Mouse (Mus musculus): ENCODE results near the gene Nub1. TPM values are rescaled to one million over a fixed set of nuclear protein-coding genes. Genes with fewer than 3 reads are reported as not detected.

Gene Nub1
- polyA plus RNA-seq (2017; shearing (Covaris generic)), result 97.1 TPM

DNA sequence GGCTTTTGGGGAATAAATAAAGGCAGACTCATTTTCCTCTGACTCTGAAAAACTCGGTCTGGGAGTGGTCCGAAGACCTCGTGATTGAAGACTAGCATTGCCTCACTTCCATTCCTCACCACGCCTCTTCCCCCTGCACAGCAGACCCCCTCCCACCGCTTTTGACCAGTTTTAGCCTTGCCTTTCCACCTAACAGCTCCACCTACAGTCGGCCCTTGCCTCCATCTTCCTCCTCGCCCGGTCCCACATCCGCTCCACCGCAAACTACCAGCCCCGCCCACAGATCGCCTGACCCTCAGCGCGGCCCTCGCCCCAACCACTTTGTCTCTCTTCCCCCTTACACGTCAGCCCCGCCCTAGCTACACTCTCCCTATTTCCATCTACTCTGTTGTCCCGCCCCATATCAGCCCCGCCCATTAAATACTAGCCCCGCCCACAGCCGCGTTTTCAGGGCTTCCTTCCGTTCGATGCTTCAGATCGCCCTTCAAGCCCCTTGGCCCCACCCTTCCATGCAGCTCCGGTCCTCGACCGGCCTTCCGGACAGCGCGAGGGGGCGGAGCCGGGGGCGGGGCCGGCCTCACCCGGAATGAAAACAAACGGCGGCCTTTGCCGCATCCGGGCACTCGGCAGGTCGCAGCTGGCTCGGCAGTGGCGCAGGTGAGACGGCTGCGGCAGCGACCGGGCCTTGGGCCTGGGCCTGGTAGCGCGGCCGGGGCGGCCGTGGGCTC is at the start of gene Nub1:
TSS of gene Nub1 (plus strand) at position 167 of the 728 bp plus-strand sequence.

DNA sequence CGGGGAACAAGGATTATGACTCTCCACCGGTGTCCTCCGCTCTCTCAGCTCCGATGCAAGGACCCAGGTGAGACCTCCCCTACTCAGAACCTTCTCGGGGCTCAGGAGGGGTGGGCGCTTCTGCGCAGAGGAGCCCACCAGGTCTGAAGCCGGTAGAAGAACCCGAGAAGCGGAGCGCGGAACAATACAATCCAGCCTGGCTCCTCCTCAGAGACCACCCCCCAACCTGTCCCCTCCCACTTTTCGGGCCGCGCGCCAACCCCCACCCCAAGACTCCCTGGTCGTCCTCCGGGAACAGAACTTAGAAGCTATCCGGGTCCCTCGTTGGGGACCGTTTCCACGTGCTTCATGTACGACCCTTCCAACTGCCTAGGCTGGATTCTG is 45.1 kb downstream of the Nub1 start, which contains the start of gene Wdr86:
TSS of gene Wdr86 (minus strand) at position 240 of the 384 bp plus-strand sequence.

DNA sequence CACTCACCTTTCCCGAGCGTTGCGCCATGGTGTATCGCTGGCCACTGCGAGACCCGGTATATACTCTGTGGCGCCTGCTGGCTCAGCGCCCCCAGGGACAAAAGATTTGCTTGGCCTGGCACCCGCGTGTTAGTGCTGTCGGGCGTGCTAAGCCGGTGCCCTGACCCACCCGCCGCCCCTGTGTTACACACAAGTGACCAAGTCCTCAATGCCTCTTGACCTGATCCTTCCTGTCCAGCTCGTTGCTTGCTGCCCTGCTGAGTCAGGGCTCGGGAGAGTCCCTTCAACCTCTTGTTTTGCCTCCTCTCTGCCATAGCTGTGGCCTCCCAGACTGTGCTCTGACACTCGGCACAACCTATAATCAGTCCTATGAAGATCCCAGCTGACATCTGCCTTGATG is 72.5 kb downstream of the Nub1 start, which contains the start of gene Crygn:
TSS of gene Crygn (minus strand) at position 193 of the 400 bp plus-strand sequence.

Other genes starting within 250 kb of the Nub1 start
- 95.0 TPM for gene Fastk, start 240.2 kb upstream of the Nub1 start, polyA plus RNA-seq (2017; shearing (Covaris generic))
- 46.2 TPM for gene Tmub1, start 237.7 kb upstream of the Nub1 start, polyA plus RNA-seq (2017; shearing (Covaris generic))
- 83.2 TPM for gene Agap3, start 233.4 kb upstream of the Nub1 start, polyA plus RNA-seq (2017; shearing (Covaris generic))
- gene Gbx1, start 158.3 kb upstream of the Nub1 start, polyA plus RNA-seq (2017; shearing (Covaris generic)), result not detected
- not detected for gene Asb10, start 144.6 kb upstream of the Nub1 start, polyA plus RNA-seq (2017; shearing (Covaris generic))
- not detected for gene 4931409K22Rik, start 128.7 kb upstream of the Nub1 start, polyA plus RNA-seq (2017; shearing (Covaris generic))
- gene Abcf2, start 108.1 kb upstream of the Nub1 start, polyA plus RNA-seq (2017; shearing (Covaris generic)), result 68.3 TPM
- 28.0 TPM for gene Chpf2, start 98.8 kb upstream of the Nub1 start, polyA plus RNA-seq (2017; shearing (Covaris generic))
- gene Smarcd3, start 61.1 kb upstream of the Nub1 start, polyA plus RNA-seq (2017; shearing (Covaris generic)), result 0.70 TPM
- gene Wdr86, start 45.2 kb downstream of the Nub1 start, polyA plus RNA-seq (2017; shearing (Covaris generic)), result not detected
- not detected for gene Crygn, start 72.5 kb downstream of the Nub1 start, polyA plus RNA-seq (2017; shearing (Covaris generic))
- 399 TPM for gene Rheb, start 157.1 kb downstream of the Nub1 start, polyA plus RNA-seq (2017; shearing (Covaris generic))

Data from effector memory CD4-positive, alpha-beta T cell, adult 5 months (primary cell).